Mouse (Mus musculus) kidney, adult 11 months (tissue): Measurements from ENCODE around the gene Plekha4.
A peak's percentile ranks its signal among the peaks of the same experiment; 100 is the strongest.

Experiments used
- DNase-seq: peaks from one replicate; pipeline ENCODE4 v3.0.0; 2022

The Plekha4 gene

GRCm38 (mm10) chr7:45539095-45539494, 13.0 kb downstream of the Plekha4 start:
- DNase-seq: no peak

- peak; percentile 53 for DNase-seq
These were observed 14.1 kb downstream of the Plekha4 start for GRCm38 (mm10) chr7:45540213-45540612.

GRCm38 (mm10) chr7:45544525-45544924, 18.4 kb downstream of the Plekha4 start:
- no peak for DNase-seq

GRCm38 (mm10) chr7:45549641-45550436, 23.7 kb downstream of the Plekha4 start:
- no peak for DNase-seq

- no peak for DNase-seq
These were observed 24.8 kb downstream of the Plekha4 start for GRCm38 (mm10) chr7:45550821-45551511.

GRCm38 (mm10) chr7:45551512-45551883, 25.4 kb downstream of the Plekha4 start:
- DNase-seq: no peak

DNA sequence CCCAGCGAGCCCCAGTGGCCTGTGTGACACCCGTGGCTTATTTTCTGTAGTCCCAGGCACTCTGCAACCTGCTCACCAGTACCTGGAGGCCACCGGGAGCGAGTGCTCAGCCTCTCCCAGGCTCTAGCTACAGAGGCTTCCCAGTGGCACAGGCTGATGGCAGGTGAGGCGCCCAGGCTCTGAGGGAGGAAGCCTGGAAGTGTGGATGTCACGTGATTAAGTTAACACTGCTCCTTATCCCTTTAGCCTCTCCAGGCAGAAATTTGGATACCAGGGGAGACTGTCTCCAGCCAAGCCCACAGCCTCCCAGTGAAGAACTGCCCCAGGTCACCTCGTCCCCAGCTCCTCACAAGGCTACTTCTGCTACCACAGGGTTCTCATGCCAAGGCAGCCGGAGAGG, 27.4 kb downstream of the Plekha4 start:
- no peak for DNase-seq

DNA sequence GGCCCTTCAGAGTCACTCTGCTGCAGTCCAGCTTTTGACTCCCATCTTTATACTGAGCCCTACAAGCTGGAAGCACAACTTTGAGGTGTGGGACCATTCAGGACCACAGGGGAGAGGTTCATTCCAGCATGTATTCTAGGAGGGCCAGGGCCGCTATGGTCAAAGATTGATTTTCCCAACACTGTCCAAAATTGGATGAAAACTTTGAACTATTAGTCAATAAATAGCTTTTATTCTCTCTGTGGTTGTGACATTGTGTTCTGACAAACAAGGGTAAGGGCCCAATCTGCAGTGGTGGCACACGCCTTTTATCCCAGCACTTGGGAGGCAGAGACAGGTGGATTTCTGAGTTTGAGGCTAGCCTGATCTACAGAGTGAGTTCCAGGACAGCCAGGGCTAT, 27.9 kb downstream of the Plekha4 start:
- DNase-seq: no peak

DNA sequence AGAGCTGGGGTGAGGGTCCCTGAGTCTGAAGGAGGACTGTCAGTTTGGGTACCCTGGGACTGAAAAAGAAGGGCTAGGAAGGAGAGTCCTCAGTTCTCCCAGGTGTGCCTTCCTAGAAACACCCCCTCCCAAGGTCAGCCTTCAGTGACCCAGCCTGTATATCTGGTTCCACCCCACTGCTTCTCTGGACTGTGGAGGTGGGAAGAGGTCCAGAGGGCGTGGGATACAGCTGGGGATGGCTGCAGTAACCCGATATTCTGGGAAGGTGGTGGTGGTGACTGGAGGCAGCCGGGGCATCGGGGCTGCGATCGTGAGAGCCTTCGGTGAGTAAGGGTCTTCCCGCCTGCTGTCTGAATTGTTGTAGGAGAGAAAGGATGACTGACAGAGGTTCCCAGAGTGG, 28.6 kb downstream of the Plekha4 start, which contains the start of gene Hsd17b14:
Gene Hsd17b14, plus strand, starts transcription at position 150 of the 400 bp plus-strand sequence.
- DNase-seq: peak; percentile 27

DNA sequence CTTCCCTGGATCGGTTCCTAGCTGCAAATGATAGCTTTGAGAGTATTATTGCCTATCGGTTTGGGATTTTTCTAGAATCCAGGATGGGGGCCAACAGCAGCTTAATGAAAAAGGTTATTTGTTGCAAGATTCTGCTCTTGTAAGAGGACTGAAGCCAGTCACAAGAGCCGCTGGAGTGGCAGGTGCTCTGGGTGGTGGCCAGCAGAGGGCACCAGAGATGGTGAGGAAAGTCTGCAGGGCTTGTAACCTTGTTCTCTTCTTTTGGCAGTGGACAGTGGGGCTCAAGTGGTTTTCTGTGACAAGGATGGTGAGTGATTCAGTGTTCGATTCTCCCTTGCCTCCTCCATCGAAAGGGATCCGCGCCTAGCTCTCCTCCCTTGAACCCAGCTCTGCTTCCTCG, 29.7 kb downstream of the Plekha4 start:
- peak; percentile 78 for DNase-seq

GRCm38 (mm10) chr7:45558907-45559306, 32.8 kb downstream of the Plekha4 start:
- DNase-seq: peak; percentile 65

DNA sequence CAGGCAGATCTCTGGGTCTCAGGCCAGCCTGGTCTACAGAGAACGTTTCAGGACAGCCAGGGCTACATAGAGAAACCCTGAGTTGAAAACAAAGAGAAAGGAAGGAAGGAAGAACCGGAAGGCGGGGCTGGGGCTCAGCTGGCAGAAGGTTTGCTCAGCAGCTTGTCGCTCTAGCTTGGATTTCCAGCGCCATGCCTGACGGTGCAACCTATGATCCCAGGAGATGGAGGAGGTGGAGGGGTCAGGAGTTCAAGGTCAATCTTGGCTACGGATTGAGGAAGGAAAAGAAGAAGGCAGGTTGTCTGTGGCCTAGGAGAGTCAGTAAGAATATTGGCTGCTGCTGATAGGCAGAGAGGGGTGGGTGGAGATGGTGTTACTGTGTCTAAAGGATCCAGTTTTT, 34.1 kb downstream of the Plekha4 start:
- DNase-seq: no peak

- DNase-seq: peak; percentile 71
These were observed 34.9 kb downstream of the Plekha4 start for GRCm38 (mm10) chr7:45560843-45561623.

GRCm38 (mm10) chr7:45561624-45562520, 35.7 kb downstream of the Plekha4 start:
- DNase-seq: no peak

DNA sequence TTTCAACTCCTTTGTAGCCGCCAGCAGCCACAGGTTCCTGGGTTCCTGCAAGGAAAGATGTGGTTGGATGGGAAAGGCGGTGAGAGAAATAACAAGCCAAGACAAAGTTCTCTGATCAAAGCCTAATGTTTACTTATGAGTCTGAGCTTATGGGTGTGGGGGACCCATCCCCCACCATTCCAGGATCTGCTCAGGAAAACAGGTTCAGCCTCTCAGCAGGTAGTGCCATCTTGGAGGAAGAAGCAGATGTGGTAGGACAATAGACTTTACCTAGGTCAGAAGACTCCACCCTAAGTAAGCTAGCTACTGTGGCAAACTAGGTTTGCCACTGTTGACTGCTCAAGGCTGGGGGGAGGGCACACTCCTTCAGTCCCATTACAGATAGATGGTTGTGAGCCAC, 38.7 kb downstream of the Plekha4 start:
- no peak for DNase-seq

- no peak for DNase-seq
These were observed 39.3 kb downstream of the Plekha4 start for GRCm38 (mm10) chr7:45565446-45565845.

GRCm38 (mm10) chr7:45567112-45567779, 41.1 kb downstream of the Plekha4 start:
- peak; percentile 25 for DNase-seq

- DNase-seq: peak; percentile 98
These were observed 41.8 kb downstream of the Plekha4 start for GRCm38 (mm10) chr7:45567780-45568516.

- DNase-seq: no peak
These were observed 42.7 kb downstream of the Plekha4 start for GRCm38 (mm10) chr7:45568601-45569473.
